Mouse (Mus musculus) ES-E14 (cell line): Measurements from ENCODE around the gene Gm10778. TPM values are rescaled to one million over a fixed set of nuclear protein-coding genes. Genes with fewer than 3 reads are reported as not detected.
"Not testable (repeated sequence)": the region's sequence is repeated elsewhere in the genome, so short reads cannot be mapped to it uniquely, and the experiment has no call there.

ENCODE experiments used
- DNase-seq: peaks from one replicate; pipeline ENCODE4 v3.0.0-alpha.2; 2013; ENCODE audit warnings: low read depth, low spot score
- H3K27ac ChIP-seq: 2 replicates; pipeline ENCODE4 v1.5.1; 2012; ENCODE audit warnings: low read depth, mild to moderate bottlenecking, low read length, moderate library complexity, mixed read lengths; ENCODE audit not compliant: poor library complexity, insufficient read depth, severe bottlenecking
- H3K36me3 ChIP-seq: 2 replicates; pipeline ENCODE4 v1.6.1; 2012; ENCODE audit warnings: mild to moderate bottlenecking, low read length, moderate library complexity, mixed read lengths; ENCODE audit not compliant: control insufficient read depth, poor library complexity, insufficient read depth, severe bottlenecking
- H3K4me1 ChIP-seq, 2 experiments: fragments of 150-350 bp in 1 of 2; sonication (generic) in 1 of 2; 2 replicates each; pipeline ENCODE4 v1.6.1; 2012; ENCODE audit warnings: low read length in 2 of 2, mild to moderate bottlenecking in 1 of 2, mixed read lengths in 1 of 2; ENCODE audit not compliant: control insufficient read depth in 2 of 2, insufficient read depth in 2 of 2, poor library complexity in 1 of 2
- H3K4me3 ChIP-seq, 2 experiments: fragments of 150-350 bp in 1 of 2; sonication (generic) in 1 of 2; 2 replicates each; pipeline ENCODE4 v1.5.1; 2012; ENCODE audit warnings: low read length in 2 of 2, low read depth in 1 of 2, mild to moderate bottlenecking in 1 of 2, mixed read lengths in 1 of 2; ENCODE audit not compliant: insufficient read depth in 1 of 2, poor library complexity in 1 of 2, severe bottlenecking in 1 of 2
- H3K9ac ChIP-seq: 2 replicates; pipeline ENCODE4 v1.6.1; 2012; ENCODE audit warnings: low read depth, mild to moderate bottlenecking, low read length, mixed read lengths; ENCODE audit not compliant: poor library complexity, insufficient read depth, severe bottlenecking
- H3K9me3 ChIP-seq: fragments of 150-350 bp; sonication (generic); 2 replicates; pipeline ENCODE4 v1.6.1; 2012; ENCODE audit warnings: low read depth, mild to moderate bottlenecking, low read length; ENCODE audit not compliant: control insufficient read depth, insufficient read depth
- CHD2 ChIP-seq: IDR thresholded peaks from 2 replicates; pipeline ENCODE4 v1.6.1; 2014; ENCODE audit warnings: mild to moderate bottlenecking, low read depth, low read length, inconsistent platforms
- HCFC1 ChIP-seq: IDR thresholded peaks from 2 replicates; pipeline ENCODE4 v1.6.1; 2012; ENCODE audit warnings: low read length, inconsistent platforms, borderline replicate concordance; ENCODE audit not compliant: insufficient read depth
- MAFK ChIP-seq: IDR thresholded peaks from 2 replicates; pipeline ENCODE4 v1.6.1; 2014; ENCODE audit warnings: mild to moderate bottlenecking, low read depth, low read length, inconsistent platforms; ENCODE audit not compliant: insufficient read depth
- ZC3H11A ChIP-seq: IDR thresholded peaks from 2 replicates; pipeline ENCODE4 v1.6.1; 2012; ENCODE audit warnings: low read depth, mild to moderate bottlenecking, inconsistent platforms, low read length, borderline replicate concordance
- ZNF384 ChIP-seq: IDR thresholded peaks from 2 replicates; pipeline ENCODE4 v1.6.1; 2012; ENCODE audit warnings: low read depth, low read length, inconsistent platforms
- in situ Hi-C, 2 experiments: fragments of 600-800 bp; cut with MboI; formaldehyde crosslinking; loops; one replicate each; pipeline ENCODE4 v1.15.1; 2025; ENCODE audit warnings: low sequenced_read_pairs in 2 of 2, inconsistent platforms in 1 of 2; ENCODE audit not compliant: unreplicated experiment in 2 of 2
- total RNA-seq: library from RNA; depleted of rRNA; stranded (reverse); fragments of 300-350 nt; gene quantifications from 2 replicates; pipeline ENCODE4 v1.2.3, GENCODE M21; 2012

The Gm10778 gene
- total RNA-seq, 1 experiment: 5.3 TPM

- TF ChIP-seq ZNF384 (no peak), HCFC1 (no peak), MAFK (no peak), ZC3H11A (no peak), CHD2 (no peak)
- Histone ChIP-seq H3K9ac (peak overlapping the region; percentile 33; the same call in 1 of the 2 replicates), H3K27ac (no peak overlapping the region), H3K9me3 (no peaks in the 10 kb centered on the region), H3K36me3 (no peaks in the 10 kb centered on the region), H3K4me1 (peaks cover 0 to 14% of the 10 kb centered on the region in 2 experiments; a peak in 1 of 4 replicates), H3K4me3 (peak overlapping the region in 1 of 2 experiments; percentile 60; a peak in 2 of 4 replicates)
- DNase-seq: no peak
- in situ Hi-C loops: no loop called here
Observed at GRCm38 (mm10) chr10:81644716-81645115, 4.1 kb upstream of the Gm10778 start.

- Histone ChIP-seq H3K9ac (no peak overlapping the region), H3K27ac (no peak overlapping the region), H3K36me3 (no peaks in the 10 kb centered on the region), H3K4me1 (peaks cover 0 to 14% of the 10 kb centered on the region in 2 experiments; a peak in 1 of 4 replicates), H3K4me3 (no peak overlapping the region), H3K9me3 (no peaks in the 10 kb centered on the region)
- no peak for DNase-seq
- no peak for TF ChIP-seq HCFC1
- no peak for TF ChIP-seq ZC3H11A
- TF ChIP-seq MAFK: no peak
- TF ChIP-seq ZNF384: no peak
- in situ Hi-C loops: no loop called here
Observed at GRCm38 (mm10) chr10:81645391-81645790, 3.5 kb upstream of the Gm10778 start.

GRCm38 (mm10) chr10:81646015-81646555 is 2.8 kb upstream of the Gm10778 start:
- in situ Hi-C loops: no loop called here
- no peak overlapping the region for H3K27ac ChIP-seq
- no peak for TF ChIP-seq HCFC1
- no peak for TF ChIP-seq MAFK
- no peak for TF ChIP-seq CHD2
- no peak for TF ChIP-seq ZNF384
- no peak for TF ChIP-seq ZC3H11A
- no peak for DNase-seq
- H3K36me3 ChIP-seq: no peaks in the 10 kb centered on the region
- no peak overlapping the region for H3K4me3 ChIP-seq
- no peak overlapping the region for H3K9ac ChIP-seq
- peaks cover 0 to 14% of the 10 kb centered on the region in 2 experiments; a peak in 2 of 4 replicates for H3K4me1 ChIP-seq
- no peaks in the 10 kb centered on the region for H3K9me3 ChIP-seq

GRCm38 (mm10) chr10:81655178-81655577 is 6.3 kb downstream of the Gm10778 start:
- H3K27ac ChIP-seq: no peak overlapping the region
- H3K9ac ChIP-seq: no peak overlapping the region
- H3K36me3 ChIP-seq: peaks cover 6% of the 10 kb centered on the region
- peaks cover 3 to 7% of the 10 kb centered on the region in 2 experiments for H3K4me1 ChIP-seq
- DNase-seq: peak; percentile 49
- TF ChIP-seq HCFC1 (no peak), MAFK (no peak), CHD2 (no peak), ZNF384 (no peak), ZC3H11A (no peak)
- H3K9me3 ChIP-seq: peaks cover 5% of the 10 kb centered on the region; the same call in 1 of the 2 replicates
- no peak overlapping the region for H3K4me3 ChIP-seq
- in situ Hi-C loops: no loop called here

GRCm38 (mm10) chr10:81656174-81656573 is 7.3 kb downstream of the Gm10778 start:
- Histone ChIP-seq H3K9me3 (peaks cover 5% of the 10 kb centered on the region; the same call in 1 of the 2 replicates), H3K27ac (no peak overlapping the region; the same call in 1 of the 2 replicates), H3K36me3 (peaks cover 6% of the 10 kb centered on the region), H3K9ac (no peak overlapping the region), H3K4me3 (no peak overlapping the region), H3K4me1 (peaks cover 3 to 5% of the 10 kb centered on the region in 2 experiments; a peak in 3 of 4 replicates)
- no peak for DNase-seq
- TF ChIP-seq MAFK (no peak), ZNF384 (no peak), ZC3H11A (no peak), CHD2 (no peak), HCFC1 (no peak)
- in situ Hi-C loops: no loop called here

GRCm38 (mm10) chr10:81687114-81687513 is 38.3 kb downstream of the Gm10778 start:
- H3K9me3 ChIP-seq, in situ Hi-C loops, H3K4me3 ChIP-seq, H3K27ac ChIP-seq, DNase-seq, H3K4me1 ChIP-seq, H3K9ac ChIP-seq, H3K36me3 ChIP-seq: not testable (repeated sequence)

- DNase-seq, H3K9ac ChIP-seq, H3K4me1 ChIP-seq, H3K9me3 ChIP-seq, in situ Hi-C loops, H3K36me3 ChIP-seq, H3K27ac ChIP-seq, H3K4me3 ChIP-seq: not testable (repeated sequence)
Observed at GRCm38 (mm10) chr10:81704531-81705301, 55.9 kb downstream of the Gm10778 start, which contains the start of gene Zfp433. Gene Zfp433 (plus strand): TSS chr10:81704825.
